Mouse (Mus musculus): ENCODE measurements around the gene Cul7.

DNA sequence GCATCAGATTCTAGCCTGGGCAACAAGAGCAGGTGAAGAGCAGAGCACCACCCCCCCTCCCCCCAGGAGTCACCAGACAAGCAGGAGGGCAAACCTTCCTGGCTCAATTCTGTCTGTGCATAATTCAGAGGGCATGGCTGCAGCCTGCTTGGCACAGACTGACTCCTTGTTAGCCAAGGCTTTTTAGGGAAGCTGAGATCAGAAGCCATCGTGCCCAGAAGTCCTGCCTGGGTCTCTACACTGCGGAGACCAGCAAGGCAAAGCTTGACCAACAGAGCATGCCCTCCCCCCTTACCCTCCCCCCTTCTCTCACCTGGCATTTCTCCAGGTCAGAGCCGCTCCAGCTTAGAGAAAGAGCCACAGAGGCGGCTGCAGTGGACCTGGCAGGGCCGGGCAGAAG, 12.6 kb downstream of the Cul7 start:
- TF ChIP-seq CTCF (IDR thresholded peaks at IDR 0.05; ENCODE audit: insufficient read depth, low read depth, low read length): no peak
- no peak for TF ChIP-seq POLR2A (IDR thresholded peaks at IDR 0.05; ENCODE audit: insufficient read depth, low read depth, low read length)
